Mouse (Mus musculus): ENCODE results near the gene Deup1. TPM values are rescaled to one million over a fixed set of nuclear protein-coding genes. Genes with fewer than 3 reads are reported as not detected.
A peak's percentile ranks its signal among the peaks of the same experiment; 100 is the strongest.

The Deup1 gene
- polyA plus RNA-seq, 1 experiment from 2014 or later: 1.5 TPM

- 91% methylated on average over 7 of the region's 7 CpGs for WGBS
- Histone ChIP-seq H3K9me3 (replicated peaks) (no peaks in the 10 kb centered on the region), H3K27me3 (no peaks in the 10 kb centered on the region), H3K27ac (no peak overlapping the region), H3K4me3 (no peak overlapping the region), H3K36me3 (ENCODE audit: poor library complexity, severe bottlenecking) (no peaks in the 10 kb centered on the region), H3K9ac (no peak overlapping the region), H3K4me2 (no peak overlapping the region), H3K4me1 (peaks cover 17% of the 10 kb centered on the region)
- no peak for ATAC-seq
Measured at GRCm38 (mm10) chr9:15528368-15528767, 99.4 kb downstream of the Deup1 start.

DNA sequence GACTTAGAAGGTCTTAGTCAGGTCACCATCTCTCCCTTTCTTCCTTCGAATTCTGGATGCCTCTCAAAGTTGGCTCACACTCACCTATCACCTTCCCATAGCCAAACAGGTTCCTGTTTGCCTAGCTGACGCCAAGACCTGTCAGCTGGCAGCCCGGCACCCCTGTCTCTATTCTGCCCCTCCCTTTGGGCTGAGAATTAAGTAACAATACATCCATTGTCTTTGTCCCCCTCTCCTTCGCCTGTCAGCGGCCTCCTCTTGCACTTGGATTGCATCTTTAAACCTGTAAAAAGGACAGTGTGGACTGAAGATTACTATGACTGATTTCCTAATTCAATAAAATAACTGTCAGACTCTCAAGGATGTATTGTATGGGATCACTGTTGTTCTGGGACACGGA, 99.9 kb downstream of the Deup1 start:
- H3K27me3 ChIP-seq: no peaks in the 10 kb centered on the region
- no peak overlapping the region for H3K9ac ChIP-seq
- no peak overlapping the region for H3K4me2 ChIP-seq
- no peak overlapping the region for H3K27ac ChIP-seq
- H3K36me3 ChIP-seq (ENCODE audit: poor library complexity, severe bottlenecking): no peaks in the 10 kb centered on the region
- no peaks in the 10 kb centered on the region for H3K9me3 ChIP-seq (replicated peaks)
- H3K4me3 ChIP-seq: no peak overlapping the region
- 59% methylated on average over 6 of the region's 6 CpGs for WGBS
- no peak for ATAC-seq
- peaks cover 17% of the 10 kb centered on the region for H3K4me1 ChIP-seq

DNA sequence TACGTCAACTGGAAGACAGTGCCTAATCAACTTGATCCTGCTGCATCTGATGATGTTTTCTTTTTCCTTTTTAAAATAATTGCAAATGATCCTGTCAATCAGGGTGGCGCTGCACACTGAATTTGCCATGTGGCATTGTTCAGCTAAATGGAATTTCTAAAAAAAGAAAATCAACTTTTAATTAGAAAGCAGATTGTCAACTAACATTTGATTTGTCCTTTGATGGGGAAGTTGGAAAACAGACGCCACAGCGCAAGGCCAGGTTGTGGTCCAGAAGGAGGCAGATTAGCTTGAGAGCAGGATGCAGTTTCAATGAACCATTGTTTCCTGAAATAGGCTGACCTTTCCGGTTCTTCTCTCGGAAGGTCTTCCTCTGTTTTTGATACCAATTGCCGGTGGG, 101.2 kb downstream of the Deup1 start:
- H3K4me3 ChIP-seq: no peak overlapping the region
- no peaks in the 10 kb centered on the region for H3K9me3 ChIP-seq (replicated peaks)
- 66% methylated on average over 7 of the region's 7 CpGs for WGBS
- no peaks in the 10 kb centered on the region for H3K27me3 ChIP-seq
- H3K4me2 ChIP-seq: no peak overlapping the region
- H3K9ac ChIP-seq: no peak overlapping the region
- no peaks in the 10 kb centered on the region for H3K36me3 ChIP-seq (ENCODE audit: poor library complexity, severe bottlenecking)
- ATAC-seq: no peak
- no peak overlapping the region for H3K27ac ChIP-seq
- H3K4me1 ChIP-seq: peaks cover 17% of the 10 kb centered on the region

DNA sequence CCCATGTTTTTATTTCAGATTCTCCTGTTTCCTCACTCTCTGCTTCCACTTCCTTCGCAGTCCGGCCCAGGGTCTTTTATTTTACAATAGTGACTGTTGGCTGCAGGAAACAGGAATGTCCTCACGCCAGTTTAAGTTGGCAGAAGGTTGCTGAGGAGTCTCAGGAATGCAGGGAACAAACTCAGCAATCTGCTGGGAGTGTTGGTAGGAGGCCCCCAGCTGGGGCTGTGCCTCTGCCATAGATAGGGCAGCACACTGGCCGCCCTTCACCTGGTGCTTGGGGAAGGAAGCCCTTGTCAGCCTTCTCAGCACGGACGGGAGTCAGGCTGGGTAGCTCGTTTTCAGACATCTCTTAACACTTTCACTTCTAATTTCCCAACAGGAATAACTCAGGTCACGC, 102.5 kb downstream of the Deup1 start:
- no peaks in the 10 kb centered on the region for H3K9me3 ChIP-seq (replicated peaks)
- WGBS: 76% methylated on average over 8 of the region's 8 CpGs
- ATAC-seq: no peak

DNA sequence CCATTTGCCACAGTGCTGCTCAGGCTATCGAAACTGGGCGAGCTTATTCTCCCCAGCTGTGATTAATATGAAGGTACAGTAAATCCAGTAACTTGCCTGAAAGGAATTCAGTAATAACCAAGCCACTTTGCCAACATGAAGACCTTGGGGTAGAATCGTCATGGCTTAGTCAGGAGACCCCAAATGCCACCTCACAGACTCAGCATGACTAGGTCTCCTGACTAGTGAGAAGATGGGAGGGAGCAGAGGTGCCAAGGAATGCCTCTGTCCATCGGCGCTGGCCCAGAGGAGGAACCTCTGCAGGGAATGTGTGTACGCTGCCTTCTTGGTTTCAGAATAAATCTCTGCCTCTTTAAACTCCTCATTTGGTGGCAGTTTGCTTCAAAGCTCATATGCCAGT, 104.1 kb downstream of the Deup1 start:
- no peak overlapping the region for H3K27ac ChIP-seq
- H3K4me3 ChIP-seq: no peak overlapping the region
- WGBS: 96% methylated on average over 6 of the region's 6 CpGs
- no peaks in the 10 kb centered on the region for H3K9me3 ChIP-seq (replicated peaks)
- H3K4me1 ChIP-seq: peaks cover 4% of the 10 kb centered on the region; the same call in 1 of the 2 replicates
- no peak overlapping the region for H3K9ac ChIP-seq
- H3K4me2 ChIP-seq: no peak overlapping the region
- no peaks in the 10 kb centered on the region for H3K27me3 ChIP-seq
- no peaks in the 10 kb centered on the region for H3K36me3 ChIP-seq (ENCODE audit: poor library complexity, severe bottlenecking)
- ATAC-seq: no peak

More for the DNA sequence above, 102.5 kb downstream of the Deup1 start:
- H3K4me2 ChIP-seq: no peak overlapping the region
- no peaks in the 10 kb centered on the region for H3K27me3 ChIP-seq
- no peak overlapping the region for H3K4me3 ChIP-seq
- no peak overlapping the region for H3K9ac ChIP-seq
- no peaks in the 10 kb centered on the region for H3K36me3 ChIP-seq (ENCODE audit: poor library complexity, severe bottlenecking)
- H3K4me1 ChIP-seq: peaks cover 17% of the 10 kb centered on the region
- no peak overlapping the region for H3K27ac ChIP-seq

DNA sequence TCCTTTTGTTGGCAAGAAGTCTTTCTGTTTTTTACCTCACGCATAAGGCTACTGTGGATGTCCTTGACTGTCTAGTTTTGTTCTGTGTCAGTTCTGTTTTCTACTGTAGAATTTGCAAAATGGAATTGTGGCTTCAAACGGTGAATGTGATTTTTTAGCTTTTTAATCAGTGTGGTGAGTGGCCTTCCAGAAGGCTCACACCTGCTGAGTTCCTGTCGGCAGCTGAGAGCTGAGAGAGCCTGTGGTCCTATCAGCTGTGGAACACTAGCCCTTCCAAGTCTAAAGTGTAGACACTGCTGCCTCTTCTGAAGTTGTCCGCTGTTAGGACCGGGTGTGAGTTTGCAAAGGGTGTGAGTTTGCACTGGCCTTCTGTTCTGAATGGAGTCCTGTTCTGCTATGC, 104.8 kb downstream of the Deup1 start:
- Histone ChIP-seq H3K9ac (no peak overlapping the region), H3K4me2 (no peak overlapping the region), H3K9me3 (replicated peaks) (no peaks in the 10 kb centered on the region), H3K27me3 (no peaks in the 10 kb centered on the region), H3K4me1 (no peaks in the 10 kb centered on the region), H3K4me3 (no peak overlapping the region), H3K27ac (no peak overlapping the region), H3K36me3 (ENCODE audit: poor library complexity, severe bottlenecking) (no peaks in the 10 kb centered on the region)
- WGBS: 83% methylated on average over 5 of the region's 5 CpGs
- ATAC-seq: no peak

DNA sequence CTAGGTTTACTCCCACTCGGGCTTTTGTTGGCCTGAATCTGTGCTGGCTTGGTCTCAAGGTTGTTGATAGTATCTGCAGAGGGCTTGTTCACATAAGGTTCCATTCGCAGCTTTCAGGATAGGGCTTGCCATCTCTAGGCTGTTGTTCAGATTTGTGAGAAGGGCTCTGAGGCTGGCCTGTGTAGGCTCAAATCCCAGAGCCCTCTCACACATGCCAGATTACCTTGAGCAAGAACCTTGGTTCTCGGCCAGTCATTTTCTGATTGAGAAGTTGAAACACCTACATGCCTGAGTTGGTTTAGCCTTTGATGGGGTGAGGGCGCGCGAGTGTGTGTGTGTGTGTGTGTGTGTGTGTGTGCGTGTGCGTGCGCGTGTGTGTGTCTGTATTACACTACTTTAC, 105.4 kb downstream of the Deup1 start:
- H3K4me3 ChIP-seq: no peak overlapping the region
- H3K9ac ChIP-seq: no peak overlapping the region
- 94% methylated on average over 10 of the region's 10 CpGs for WGBS
- H3K36me3 ChIP-seq (ENCODE audit: poor library complexity, severe bottlenecking): no peaks in the 10 kb centered on the region
- H3K27me3 ChIP-seq: no peaks in the 10 kb centered on the region
- H3K4me2 ChIP-seq: no peak overlapping the region
- no peaks in the 10 kb centered on the region for H3K4me1 ChIP-seq
- no peak for ATAC-seq
- no peak overlapping the region for H3K27ac ChIP-seq
- no peaks in the 10 kb centered on the region for H3K9me3 ChIP-seq (replicated peaks)

GRCm38 (mm10) chr9:15517979-15518378, 109.8 kb downstream of the Deup1 start:
- Histone ChIP-seq H3K36me3 (ENCODE audit: poor library complexity, severe bottlenecking) (no peaks in the 10 kb centered on the region), H3K4me3 (no peak overlapping the region), H3K9ac (no peak overlapping the region), H3K9me3 (replicated peaks) (no peaks in the 10 kb centered on the region), H3K4me2 (no peak overlapping the region), H3K4me1 (peaks cover 12% of the 10 kb centered on the region), H3K27me3 (no peaks in the 10 kb centered on the region), H3K27ac (no peak overlapping the region)
- WGBS: 92% methylated on average over 4 of the region's 4 CpGs
- no peak for ATAC-seq

GRCm38 (mm10) chr9:15516007-15516406, 111.7 kb downstream of the Deup1 start:
- peaks cover 24% of the 10 kb centered on the region for H3K4me1 ChIP-seq

GRCm38 (mm10) chr9:15512918-15513317, 114.8 kb downstream of the Deup1 start:
- Histone ChIP-seq H3K4me2 (no peak overlapping the region), H3K4me3 (no peak overlapping the region), H3K9ac (no peak overlapping the region), H3K9me3 (replicated peaks) (no peaks in the 10 kb centered on the region), H3K27me3 (no peaks in the 10 kb centered on the region), H3K4me1 (peaks cover 38% of the 10 kb centered on the region), H3K36me3 (ENCODE audit: poor library complexity, severe bottlenecking) (no peaks in the 10 kb centered on the region), H3K27ac (no peak overlapping the region)
- ATAC-seq: no peak
- WGBS: 50% methylated on average over 7 of the region's 7 CpGs

More at GRCm38 (mm10) chr9:15516007-15516406, 111.7 kb downstream of the Deup1 start:
- 50% methylated on average over 2 of the region's 2 CpGs for WGBS
- H3K36me3 ChIP-seq (ENCODE audit: poor library complexity, severe bottlenecking): no peaks in the 10 kb centered on the region
- no peak overlapping the region for H3K4me2 ChIP-seq
- H3K9ac ChIP-seq: no peak overlapping the region
- ATAC-seq: peak; percentile 50; the same call in 1 of the 2 replicates
- no peaks in the 10 kb centered on the region for H3K27me3 ChIP-seq
- no peak overlapping the region for H3K27ac ChIP-seq
- no peaks in the 10 kb centered on the region for H3K9me3 ChIP-seq (replicated peaks)
- H3K4me3 ChIP-seq: no peak overlapping the region

GRCm38 (mm10) chr9:15510557-15511310, 117.0 kb downstream of the Deup1 start:
- Histone ChIP-seq H3K36me3 (ENCODE audit: poor library complexity, severe bottlenecking) (no peaks in the 10 kb centered on the region), H3K4me1 (peaks cover 35% of the 10 kb centered on the region), H3K9ac (no peak overlapping the region), H3K4me2 (no peak overlapping the region), H3K9me3 (replicated peaks) (no peaks in the 10 kb centered on the region), H3K27me3 (no peaks in the 10 kb centered on the region), H3K27ac (peak overlapping the region; percentile 49), H3K4me3 (no peak overlapping the region)
- 27% methylated on average over 3 of the region's 3 CpGs for WGBS
- peak; percentile 64 for ATAC-seq
